Mouse (Mus musculus) lung, embryonic 16.5 days (tissue): ENCODE measurements around the gene Slc44a1. TPM values are rescaled to one million over a fixed set of nuclear protein-coding genes. Genes with fewer than 3 reads are reported as not detected.

Experiments
- ATAC-seq: fragments of 200-750 bp; cut with Nextera tagmentation; 2 replicates; pipeline ENCODE4 v1.8.0; 2017; ENCODE audit warnings: low read depth, mild to moderate bottlenecking, moderate library complexity
- H3K27ac ChIP-seq: fragments of 300-500 bp; sonication (generic); 2 replicates; pipeline ENCODE4 v1.5.1; 2014; ENCODE audit warnings: mild to moderate bottlenecking, control low read depth, low read length
- H3K27me3 ChIP-seq: fragments of 300-500 bp; sonication (generic); 2 replicates; pipeline ENCODE4 v1.6.1; 2014; ENCODE audit warnings: low read depth, low read length, mixed read lengths; ENCODE audit not compliant: control insufficient read depth, insufficient read depth
- H3K36me3 ChIP-seq: fragments of 300-500 bp; sonication (generic); 2 replicates; pipeline ENCODE4 v1.6.1; 2014; ENCODE audit warnings: low read length; ENCODE audit not compliant: control insufficient read depth, insufficient read depth
- H3K4me1 ChIP-seq: fragments of 300-500 bp; sonication (generic); replicated peaks from 2 replicates; pipeline ENCODE4 v1.6.1; 2014; ENCODE audit warnings: low read length, mixed read lengths; ENCODE audit not compliant: control insufficient read depth, insufficient read depth
- H3K4me2 ChIP-seq: fragments of 300-500 bp; sonication (generic); 2 replicates; pipeline ENCODE4 v1.6.1; 2014; ENCODE audit warnings: low read depth, low read length, control low read depth
- H3K4me3 ChIP-seq: fragments of 300-500 bp; sonication (generic); 2 replicates; pipeline ENCODE4 v1.5.1; 2014; ENCODE audit warnings: mild to moderate bottlenecking, low read length, control low read depth
- H3K9ac ChIP-seq: fragments of 300-500 bp; sonication (generic); 2 replicates; pipeline ENCODE4 v1.6.1; 2014; ENCODE audit warnings: low read length, control low read depth
- H3K9me3 ChIP-seq: fragments of 300-500 bp; sonication (generic); 2 replicates; pipeline ENCODE4 v1.6.1; 2016; ENCODE audit warnings: low read length; ENCODE audit not compliant: control insufficient read depth
- WGBS: fragments of 180-500 bp; shearing (Covaris S2); extraction: QIAGEN DNeasy Blood & Tissue Kit; methylation state at CpG from one replicate; pipeline ENCODE4 v1.1.7; 2014; 5-methylcytosine and 5-hydroxymethylcytosine counted together
- polyA plus RNA-seq: library from polyadenylated mRNA; unstranded; fragments of >200 nt; fragmentation: Nextera tagmentation; extraction: Ambion mirVana; gene quantifications from 2 replicates; pipeline ENCODE4 v1.2.1, GENCODE M21; 2015

Slc44a1 gene
- polyA plus RNA-seq, 1 experiment from 2014 or later, result 24.5 TPM

- Histone ChIP-seq H3K27me3 (no peaks in the 10 kb centered on the region), H3K4me2 (no peak overlapping the region), H3K9ac (no peak overlapping the region), H3K4me3 (no peak overlapping the region), H3K4me1 (peaks cover 8% of the 10 kb centered on the region), H3K36me3 (0 out of 2 replicates have a peak, but pooled peaks cover 2% of the 10 kb centered on the region), H3K27ac (no peak overlapping the region), H3K9me3 (no peaks in the 10 kb centered on the region)
- 80% methylated on average over 4 of the region's 4 CpGs for WGBS
- no peak for ATAC-seq
Observed at GRCm38 (mm10) chr4:53478644-53479043, 38.4 kb downstream of the Slc44a1 start.

DNA sequence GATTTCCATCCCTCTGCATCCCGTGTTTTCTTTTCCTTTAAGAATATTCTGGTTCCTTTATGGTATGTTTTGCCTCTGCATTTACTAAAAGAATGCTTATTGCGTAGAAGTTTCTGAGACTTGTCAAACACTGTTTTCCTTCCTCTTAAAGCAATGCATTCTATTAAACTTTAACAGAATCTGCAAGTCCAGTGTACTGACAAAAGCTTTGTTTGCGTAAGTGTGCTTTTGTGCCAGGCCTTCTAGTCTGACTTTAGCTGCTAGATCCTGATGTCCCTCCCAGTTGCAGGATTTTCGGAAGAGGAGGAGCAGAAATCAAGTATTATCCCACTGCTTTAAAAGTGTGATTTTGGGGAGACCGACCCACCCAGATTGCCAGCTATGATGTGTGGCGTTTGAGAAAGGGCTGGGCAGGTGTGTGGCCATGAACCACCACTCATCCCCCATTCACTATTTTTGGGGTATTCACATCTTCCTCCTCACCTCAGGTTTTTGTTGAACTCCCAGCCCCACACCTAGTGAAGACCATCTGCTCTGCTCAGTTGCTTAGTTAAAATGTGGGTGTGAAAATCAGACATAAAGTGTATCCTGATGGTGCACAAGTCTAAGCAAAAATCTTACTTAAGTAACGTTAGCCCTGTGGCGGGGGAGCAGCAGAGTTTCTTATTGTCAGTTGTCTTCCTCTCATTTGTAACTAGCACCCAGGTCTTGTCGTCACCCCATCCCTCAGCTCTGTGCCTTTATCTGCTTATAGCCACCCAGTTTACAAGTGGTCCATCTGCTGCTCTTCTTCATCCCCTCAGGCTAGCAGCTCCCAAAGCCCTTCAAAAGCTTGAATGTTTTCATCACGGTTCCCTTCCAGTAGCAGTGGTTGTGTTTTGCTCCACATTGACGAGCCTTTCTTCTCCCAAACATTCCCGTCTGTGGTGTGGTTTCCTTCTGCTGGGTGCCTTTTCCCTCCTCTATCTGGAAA, 47.3 kb downstream of the Slc44a1 start:
- WGBS, result 45% methylated on average over 12 of the region's 12 CpGs
- H3K36me3 ChIP-seq, result no peaks in the 10 kb centered on the region; the same call in 1 of the 2 replicates
- H3K4me2 ChIP-seq, result no peak overlapping the region
- no peaks in the 10 kb centered on the region for H3K9me3 ChIP-seq
- peaks cover 20% of the 10 kb centered on the region for H3K4me1 ChIP-seq
- no peak overlapping the region; the same call in 1 of the 2 replicates for H3K27ac ChIP-seq
- ATAC-seq, result peak; percentile 38; the same call in 1 of the 2 replicates
- no peak overlapping the region for H3K9ac ChIP-seq
- no peak overlapping the region for H3K4me3 ChIP-seq
- H3K27me3 ChIP-seq, result no peaks in the 10 kb centered on the region

- H3K4me2 ChIP-seq, result no peak overlapping the region
- H3K9me3 ChIP-seq, result no peaks in the 10 kb centered on the region
- H3K9ac ChIP-seq, result no peak overlapping the region
- peaks cover 20% of the 10 kb centered on the region for H3K4me1 ChIP-seq
- WGBS, result 60% methylated on average over 5 of the region's 5 CpGs
- H3K27me3 ChIP-seq, result no peaks in the 10 kb centered on the region
- H3K4me3 ChIP-seq, result no peak overlapping the region
- no peak overlapping the region for H3K27ac ChIP-seq
- no peaks in the 10 kb centered on the region; the same call in 1 of the 2 replicates for H3K36me3 ChIP-seq
- 0 out of 2 replicates have a peak, but pooled peaks have one; percentile 26 for ATAC-seq
Observed at GRCm38 (mm10) chr4:53488803-53489202, 48.6 kb downstream of the Slc44a1 start.

DNA sequence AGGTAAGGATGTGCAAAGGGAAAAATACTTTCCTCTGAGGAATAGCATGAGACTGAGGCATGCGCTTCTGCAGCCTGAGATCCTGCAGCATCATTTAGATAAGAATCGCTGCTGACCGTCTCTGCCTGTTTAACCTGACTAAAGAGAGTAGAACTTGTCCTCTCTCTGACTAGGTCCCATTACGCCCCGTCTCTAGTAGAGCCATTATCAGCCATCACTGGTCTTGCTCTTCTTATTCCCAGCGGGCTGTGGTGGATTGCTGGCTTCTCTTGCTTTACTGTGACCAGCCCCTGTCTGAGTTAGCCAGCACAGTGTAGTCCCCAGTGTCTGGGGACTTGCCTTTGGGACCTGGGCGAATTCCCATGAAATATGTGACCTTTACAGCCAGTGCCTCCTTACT, 50.2 kb downstream of the Slc44a1 start:
- no peaks in the 10 kb centered on the region for H3K36me3 ChIP-seq
- no peaks in the 10 kb centered on the region for H3K27me3 ChIP-seq
- no peak overlapping the region for H3K27ac ChIP-seq
- H3K4me2 ChIP-seq, result no peak overlapping the region
- peaks cover 20% of the 10 kb centered on the region for H3K4me1 ChIP-seq
- WGBS, result 81% methylated on average over 7 of the region's 7 CpGs
- no peak for ATAC-seq
- no peak overlapping the region for H3K9ac ChIP-seq
- H3K4me3 ChIP-seq, result no peak overlapping the region
- H3K9me3 ChIP-seq, result no peaks in the 10 kb centered on the region

GRCm38 (mm10) chr4:53491269-53491668, 51.1 kb downstream of the Slc44a1 start:
- H3K27me3 ChIP-seq, result no peaks in the 10 kb centered on the region
- H3K36me3 ChIP-seq, result no peaks in the 10 kb centered on the region
- H3K4me1 ChIP-seq, result peaks cover 20% of the 10 kb centered on the region
- no peak overlapping the region for H3K27ac ChIP-seq
- H3K4me3 ChIP-seq, result no peak overlapping the region
- ATAC-seq, result no peak
- H3K4me2 ChIP-seq, result no peak overlapping the region
- H3K9me3 ChIP-seq, result no peaks in the 10 kb centered on the region
- no peak overlapping the region for H3K9ac ChIP-seq
- 68% methylated on average over 4 of the region's 4 CpGs for WGBS

GRCm38 (mm10) chr4:53495646-53496045, 55.4 kb downstream of the Slc44a1 start:
- no peak overlapping the region for H3K4me3 ChIP-seq
- H3K36me3 ChIP-seq, result no peaks in the 10 kb centered on the region
- no peak for ATAC-seq
- H3K4me1 ChIP-seq, result no peaks in the 10 kb centered on the region
- WGBS, result 53% methylated on average over 2 of the region's 2 CpGs
- no peak overlapping the region for H3K9ac ChIP-seq
- H3K9me3 ChIP-seq, result no peaks in the 10 kb centered on the region
- no peak overlapping the region for H3K4me2 ChIP-seq
- no peak overlapping the region for H3K27ac ChIP-seq
- no peaks in the 10 kb centered on the region for H3K27me3 ChIP-seq

GRCm38 (mm10) chr4:53502764-53503163, 62.6 kb downstream of the Slc44a1 start:
- Histone ChIP-seq H3K4me2 (no peak overlapping the region), H3K36me3 (no peaks in the 10 kb centered on the region), H3K9ac (no peak overlapping the region), H3K27ac (no peak overlapping the region), H3K4me3 (no peak overlapping the region), H3K9me3 (no peaks in the 10 kb centered on the region), H3K4me1 (no peaks in the 10 kb centered on the region), H3K27me3 (no peaks in the 10 kb centered on the region)
- no peak for ATAC-seq
- 81% methylated on average over 2 of the region's 2 CpGs for WGBS

DNA sequence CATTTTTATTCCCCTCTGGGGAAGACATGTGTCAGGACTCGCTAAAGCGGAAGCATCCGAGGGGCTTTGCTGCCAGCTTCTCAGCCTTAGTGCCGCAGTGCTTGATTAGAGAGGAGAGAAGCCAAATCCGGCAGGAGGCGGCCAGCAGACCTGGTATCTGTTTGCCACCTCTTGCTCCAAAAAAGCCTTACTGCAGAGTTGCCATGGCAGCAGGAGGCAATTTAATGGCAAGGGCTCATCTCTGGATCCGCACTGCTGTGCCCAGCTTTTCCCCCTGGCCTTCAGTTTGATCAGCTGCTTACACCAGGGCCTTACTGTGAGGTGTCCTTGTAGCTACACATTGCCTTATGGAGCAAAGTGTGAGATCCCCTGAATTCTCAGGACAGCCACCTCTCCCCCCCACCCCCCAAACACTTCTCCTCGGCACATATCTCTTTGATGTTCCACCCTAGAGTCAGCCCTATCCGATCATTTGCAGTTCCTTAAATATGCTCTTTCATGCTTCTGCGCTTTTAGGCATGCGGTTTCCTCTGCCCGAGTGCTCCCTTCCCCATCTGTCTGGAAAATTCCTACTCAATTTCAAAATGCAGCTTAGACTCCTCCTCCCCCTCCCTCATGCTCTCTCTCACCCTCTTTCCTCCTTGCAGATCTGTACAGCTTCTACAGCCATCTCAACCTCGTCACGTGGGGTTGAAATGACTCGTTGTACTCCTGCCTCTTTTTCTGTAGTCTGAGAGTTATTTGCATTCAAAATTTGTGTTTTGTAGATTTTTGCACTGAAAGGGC, 72.1 kb downstream of the Slc44a1 start:
- no peaks in the 10 kb centered on the region for H3K9me3 ChIP-seq
- peak overlapping the region; percentile 37; the same call in 1 of the 2 replicates for H3K9ac ChIP-seq
- 37% methylated on average over 15 of the region's 15 CpGs for WGBS
- peaks cover 32% of the 10 kb centered on the region for H3K4me1 ChIP-seq
- H3K4me3 ChIP-seq, result no peak overlapping the region
- 0 out of 2 replicates have a peak overlapping the region, but pooled peaks have one; percentile 5 for H3K4me2 ChIP-seq
- no peaks in the 10 kb centered on the region for H3K36me3 ChIP-seq
- peak overlapping the region; percentile 75 for H3K27ac ChIP-seq
- ATAC-seq, result peak; percentile 77
- no peaks in the 10 kb centered on the region for H3K27me3 ChIP-seq
